Mouse (Mus musculus) CH12.LX (cell line): ENCODE results near the gene 1810043G02Rik.

ENCODE experiments used
- CTCF ChIP-seq, 2 experiments: IDR thresholded peaks in 1 of 2; conservative IDR thresholded peaks in 1 of 2; 2 replicates each; pipeline ENCODE4 v1.5.1; 2011 to 2012; ENCODE audit warnings: low read depth in 2 of 2, low read length in 2 of 2, improper control_type of control experiment in 1 of 2, inconsistent platforms in 1 of 2, mild to moderate bottlenecking in 1 of 2, moderate library complexity in 1 of 2
- ETS1 ChIP-seq: conservative IDR thresholded peaks from 2 replicates; pipeline ENCODE4 v1.6.1; 2012; ENCODE audit warnings: low read depth, mild to moderate bottlenecking, inconsistent platforms, low read length, improper control_type of control experiment, moderate library complexity
- JUND ChIP-seq: conservative IDR thresholded peaks from 2 replicates; pipeline ENCODE4 v1.6.1; 2011; ENCODE audit warnings: low read depth, low read length, improper control_type of control experiment
- KAT2A ChIP-seq: IDR thresholded peaks from 2 replicates; pipeline ENCODE4 v1.6.1; 2012; ENCODE audit warnings: low read length, improper control_type of control experiment, inconsistent platforms; ENCODE audit not compliant: insufficient replicate concordance
- POLR2A ChIP-seq: IDR thresholded peaks from 2 replicates; pipeline ENCODE4 v1.6.1; 2011; ENCODE audit warnings: low read depth, mild to moderate bottlenecking, improper control_type of control experiment, low read length
- SMC3 ChIP-seq: IDR thresholded peaks from 2 replicates; pipeline ENCODE4 v1.6.1; 2011; ENCODE audit warnings: low read depth, low read length, improper control_type of control experiment
- ZKSCAN1 ChIP-seq: IDR thresholded peaks from 2 replicates; pipeline ENCODE4 v1.6.1; 2012; ENCODE audit warnings: low read depth, inconsistent platforms, low read length, improper control_type of control experiment, borderline replicate concordance

DNA sequence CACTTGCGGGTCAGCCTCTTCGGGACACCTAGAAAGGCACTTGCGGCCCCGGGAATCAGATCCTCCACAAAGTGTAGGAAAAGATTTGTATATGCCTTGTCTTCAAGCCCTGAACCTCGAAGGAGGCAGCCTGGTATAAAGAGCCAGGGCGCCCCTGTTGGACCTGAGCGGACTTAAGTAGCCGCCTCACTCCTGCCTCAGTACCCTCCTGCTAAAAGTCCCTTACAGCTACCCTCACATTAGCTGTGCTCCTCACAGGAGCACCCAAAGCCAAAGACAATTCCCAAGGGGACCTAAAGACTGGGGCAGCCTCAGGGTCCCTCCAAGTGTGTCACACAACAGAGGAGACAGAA, 8.4 kb upstream of the 1810043G02Rik start:
- TF ChIP-seq CTCF (conservative IDR thresholded peaks at IDR 0.05 in 1 of 2, IDR thresholded peaks at IDR 0.05 in 1 of 2; ENCODE audit: low read depth in 2 of 2, low read length in 2 of 2), result no peak
- TF ChIP-seq JUND, result no peak
- TF ChIP-seq ZKSCAN1, result no peak
- no peak for TF ChIP-seq SMC3
- TF ChIP-seq POLR2A, result no peak
- TF ChIP-seq KAT2A, result no peak
- TF ChIP-seq ETS1, result no peak
